In genomic region chr2:163586384-163587261, GRCm38 (mm10) we compare ENCODE assay signal across 8 mouse cellular contexts. TPM values are rescaled to one million over a fixed set of nuclear protein-coding genes. Genes with fewer than 3 reads are reported as not detected.
DNase-seq lines count a peak whose midpoint lies in the region.

No protein-coding gene starts in this region.

- DNase-seq in layer of hippocampus, postnatal 10 days (ENCODE audit: low spot score in 2 of 2) = peak; percentile 66 to 75
- no peak for DNase-seq in layer of hippocampus, adult 8-10 months (ENCODE audit: low spot score in 2 of 2)
- DNase-seq in R1 (ENCODE audit: low read depth, low spot score) = peak; percentile 55
- DNase-seq in embryo, embryonic 11 days = peak; percentile 54
- peak; percentile 68 for DNase-seq in lung, postnatal 10 days
- DNase-seq in testis, postnatal 10 days (ENCODE audit: low spot score) = peak; percentile 78
- no peak for DNase-seq in left cerebral cortex, adult 11 months (ENCODE audit: low spot score)
- DNase-seq in cerebellum, adult 11-12 months = no peak

RNA-seq across cellular contexts. Expression of gene Ttpal, which starts 15.5 kb away (rescaled TPM):
- 10 to 100 TPM; 51.4 to 51.8 TPM for total RNA-seq in layer of hippocampus, postnatal 10 days (2021)
- 10 to 100 TPM; 48.2 to 50.3 (median 49.2) TPM for total RNA-seq in layer of hippocampus, adult 8-10 months (2022)

RNA-seq across cellular contexts. Expression of gene Serinc3, which starts 58.3 kb away (rescaled TPM):
- 100 to 1,000 TPM; 168 to 196 TPM for total RNA-seq in layer of hippocampus, postnatal 10 days (2021)
- 100 to 1,000 TPM; 201 to 242 (median 213) TPM for total RNA-seq in layer of hippocampus, adult 8-10 months (2022)

Comparison
In these comparisons a context has a peak if more than half of its experiments do, and no peak if none do; other contexts are left out.
1. DNase-seq: peak in layer of hippocampus, postnatal 10 days (2 of 2), R1 (single experiment), embryo, embryonic 11 days (single experiment), lung, postnatal 10 days (single experiment) and testis, postnatal 10 days (single experiment); none in layer of hippocampus, adult 8-10 months (0 of 2), left cerebral cortex, adult 11 months (single experiment) and cerebellum, adult 11-12 months (single experiment).